Mouse (Mus musculus): ENCODE data around the gene Msl1.
A peak's percentile ranks its signal among the peaks of the same experiment; 100 is the strongest.

The Msl1 gene

DNA sequence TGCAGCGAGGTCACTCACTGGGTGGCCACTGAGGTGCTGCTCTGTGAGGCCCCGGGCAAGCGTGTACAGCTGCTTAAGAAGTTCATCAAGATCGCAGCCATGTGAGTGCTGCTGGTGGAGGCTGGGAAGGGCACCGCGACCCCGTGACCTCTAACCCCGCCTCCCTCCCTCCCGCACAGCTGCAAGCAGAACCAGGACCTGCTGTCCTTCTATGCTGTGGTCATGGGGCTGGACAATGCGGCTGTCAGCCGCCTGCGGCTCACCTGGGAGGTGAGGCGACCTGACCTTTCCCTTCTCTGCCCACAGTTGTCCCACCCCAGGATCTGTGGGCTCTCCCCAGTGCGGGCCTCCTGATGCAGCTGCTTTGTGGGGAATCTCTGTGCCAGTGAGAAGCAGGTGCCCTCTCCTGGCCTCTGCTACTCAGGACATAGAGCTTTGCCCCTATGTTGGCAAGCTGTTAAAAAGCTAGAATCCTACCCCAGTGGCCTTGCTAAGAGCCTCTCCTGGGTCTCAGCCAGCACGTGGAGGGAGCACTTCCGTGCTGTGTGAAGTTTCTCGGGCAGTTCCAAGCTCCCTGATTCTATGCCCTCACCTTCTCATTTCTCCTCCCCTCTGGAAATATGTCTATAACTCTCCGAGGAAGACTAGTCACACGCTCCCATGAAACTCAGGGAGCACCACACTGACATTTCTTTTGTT lies 54.0 kb downstream of the Msl1 start:
- DNase-seq, result no peak

DNA sequence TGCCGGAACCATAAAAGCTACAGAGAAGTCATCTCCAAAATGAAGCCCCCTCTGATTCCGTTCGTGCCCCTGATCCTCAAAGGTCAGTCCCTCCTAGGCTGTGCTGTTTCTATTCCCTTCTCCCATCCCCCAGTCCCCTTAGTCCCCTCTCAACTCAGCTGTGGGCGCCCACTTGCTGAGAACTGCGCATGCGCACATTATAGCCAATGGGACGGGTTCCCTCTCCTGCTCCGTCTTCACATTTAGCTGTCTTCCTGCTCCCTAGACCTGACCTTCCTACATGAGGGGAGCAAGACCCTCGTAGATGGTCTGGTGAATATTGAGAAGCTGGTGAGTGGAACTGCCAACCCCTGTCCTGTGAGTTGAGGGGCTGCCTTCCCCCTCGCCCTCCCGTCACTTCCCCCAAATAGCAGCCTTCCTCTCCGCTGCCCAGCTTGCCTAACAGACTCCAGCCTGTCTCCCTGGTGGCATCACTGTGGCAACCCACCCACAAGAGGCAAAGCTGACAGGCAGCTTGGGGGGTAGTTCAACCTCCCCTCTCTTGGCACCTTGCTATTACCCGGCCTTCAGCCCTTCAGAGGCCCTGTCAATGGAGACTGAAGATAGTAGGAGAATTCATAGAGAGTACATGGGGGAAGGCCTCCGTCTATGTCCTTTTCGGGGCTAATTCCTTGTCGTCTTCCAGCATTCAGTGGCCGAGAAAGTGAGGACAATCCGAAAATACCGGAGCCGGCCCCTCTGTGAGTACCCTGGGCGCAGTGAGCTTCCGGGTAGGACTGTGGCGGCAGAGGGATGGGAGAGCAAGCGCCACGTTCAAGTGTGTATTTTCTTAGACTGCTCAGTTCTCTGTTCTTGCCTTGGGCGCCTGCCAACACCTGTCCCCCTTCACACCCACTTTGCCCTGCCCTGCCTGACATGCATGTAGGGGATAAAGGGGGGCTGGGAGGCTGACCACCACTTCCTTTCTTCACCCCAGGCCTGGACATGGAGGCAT lies 55.1 kb downstream of the Msl1 start:
- DNase-seq, result no peak

DNA sequence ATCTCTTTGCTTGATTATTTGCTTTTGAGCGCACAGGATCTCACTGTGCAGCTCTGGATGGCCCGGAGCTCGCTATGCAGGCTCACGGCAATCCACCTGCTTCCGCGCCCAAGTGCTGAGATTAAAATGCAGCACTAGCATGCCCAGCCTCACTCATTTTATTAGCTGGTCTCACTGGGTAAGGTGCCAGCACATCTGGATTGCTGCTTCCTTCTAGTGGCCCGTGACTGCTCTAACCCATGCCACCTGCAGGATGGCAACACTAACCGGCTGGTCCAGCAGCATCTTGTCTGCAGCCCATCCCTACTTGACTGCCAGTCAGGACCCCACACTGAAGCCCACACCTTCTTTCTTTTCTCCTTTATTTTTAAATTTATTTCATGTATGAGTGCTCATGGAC lies 58.8 kb downstream of the Msl1 start:
- DNase-seq, result peak; percentile 32

DNA sequence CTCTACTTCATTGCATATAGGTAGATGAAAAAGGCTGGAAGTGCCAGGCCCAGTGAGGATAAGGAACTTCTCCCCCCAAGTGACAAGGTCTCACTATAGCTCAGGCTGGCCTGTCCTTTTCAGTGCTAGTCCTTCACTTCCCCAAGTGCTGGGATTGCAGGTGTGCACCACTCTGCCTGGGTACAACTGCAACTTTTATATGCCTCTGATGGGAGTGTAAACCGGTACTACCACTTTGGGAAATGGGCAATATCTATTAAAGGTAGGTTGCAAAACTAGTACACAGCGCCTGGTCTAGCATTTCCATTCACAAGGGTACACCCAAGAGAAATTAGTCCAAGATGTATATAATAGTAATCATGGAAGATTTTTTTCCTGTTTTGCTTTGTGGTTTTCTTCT lies 59.3 kb downstream of the Msl1 start:
- no peak for DNase-seq
